Comparison of ENCODE assay signal across 35 mouse cellular contexts in genomic region chr11:65050819-65051218, GRCm38 (mm10).
"Had no signal": no experiment of that assay in that cellular context is flagged by ENCODE, and none has a peak within 500 bp of the region (broad histone marks: within the 10 kb centered on the region; RNA-seq: fewer than 3 reads in every experiment).

No protein-coding gene starts in this region.

- H3K27me3 ChIP-seq: heart, embryonic 12.5 days; heart, embryonic 13.5 days; heart, embryonic 15.5 days; hindbrain, embryonic 12.5 days; hindbrain, embryonic 13.5 days; hindbrain, embryonic 15.5 days; intestine, embryonic 15.5 days; kidney, embryonic 15.5 days had no signal

- H3K4me3 ChIP-seq: heart, embryonic 10.5 days; heart, embryonic 12.5 days; heart, embryonic 13.5 days; heart, embryonic 15.5 days; hindbrain, embryonic 10.5 days; hindbrain, embryonic 12.5 days; hindbrain, embryonic 13.5 days; hindbrain, embryonic 15.5 days; intestine, embryonic 15.5 days; kidney, embryonic 15.5 days; layer of hippocampus, adult 2 months had no signal

- H3K9me3 ChIP-seq: heart, embryonic 10.5 days; heart, embryonic 12.5 days; heart, embryonic 13.5 days; heart, embryonic 15.5 days; hindbrain, embryonic 10.5 days; hindbrain, embryonic 12.5 days; hindbrain, embryonic 13.5 days; hindbrain, embryonic 15.5 days; intestine, embryonic 15.5 days; kidney, embryonic 15.5 days had no signal

- H3K36me3 ChIP-seq: heart, embryonic 15.5 days; hindbrain, embryonic 10.5 days; hindbrain, embryonic 12.5 days; hindbrain, embryonic 15.5 days; intestine, embryonic 15.5 days; kidney, embryonic 15.5 days had no signal

- ATAC-seq: hindbrain, embryonic 16.5 days; hindbrain, postnatal 0 days; inflammation-experienced regulatory T-cells, adult 6 months; intestine, embryonic 15.5 days; intestine, embryonic 16.5 days; intestine, postnatal 0 days had no signal

- H3K27ac ChIP-seq: heart, embryonic 10.5 days; heart, embryonic 13.5 days; heart, embryonic 15.5 days; hindbrain, embryonic 10.5 days; hindbrain, embryonic 12.5 days; hindbrain, embryonic 13.5 days; hindbrain, embryonic 14.5 days; hindbrain, embryonic 15.5 days; hindbrain, postnatal 0 days; intestine, embryonic 15.5 days; kidney, embryonic 15.5 days; kidney, postnatal 0 days; layer of hippocampus, adult 2 months had no signal

- H3K4me2 ChIP-seq: heart, embryonic 11.5 days; heart, embryonic 12.5 days; heart, embryonic 13.5 days; heart, embryonic 15.5 days; hindbrain, embryonic 12.5 days; hindbrain, embryonic 13.5 days; hindbrain, embryonic 14.5 days; hindbrain, embryonic 15.5 days; intestine, embryonic 15.5 days; kidney, embryonic 15.5 days had no signal

- H3K9ac ChIP-seq: heart, embryonic 12.5 days; heart, embryonic 13.5 days; heart, embryonic 15.5 days; hindbrain, embryonic 12.5 days; hindbrain, embryonic 13.5 days; hindbrain, embryonic 14.5 days; hindbrain, embryonic 15.5 days; intestine, embryonic 15.5 days; kidney, embryonic 15.5 days had no signal

- H3K4me1 ChIP-seq: hindbrain, embryonic 10.5 days; hindbrain, embryonic 12.5 days; hindbrain, embryonic 15.5 days; intestine, embryonic 15.5 days; kidney, embryonic 15.5 days had no signal

- DNase-seq: heart, postnatal 10 days; heart, postnatal 14 days; heart, postnatal 36 days; heart, postnatal 4 days; kidney, adult 11 months; kidney, adult 18-20 months; kidney, adult 2 months; kidney, adult 8-10 months; kidney, adult 9 months; kidney, postnatal 10 days; kidney, postnatal 14 days; kidney, postnatal 25 days; kidney, postnatal 36 days; kidney, postnatal 4 days; layer of hippocampus, adult 9-11 months; layer of hippocampus, postnatal 36 days had no signal
